Mouse (Mus musculus): ENCODE measurements around the gene Defb48. TPM values are rescaled to one million over a fixed set of nuclear protein-coding genes. Genes with fewer than 3 reads are reported as not detected.

Gene Defb48
- polyA plus RNA-seq, 1 experiment from 2014 or later = not detected

Other genes starting within 250 kb of the Defb48 start
- gene Ints6, start 223.3 kb downstream of the Defb48 start, polyA plus RNA-seq (2016; fragmentation: Nextera tagmentation; extraction: Ambion mirVana) = 21.8 and 26.9 TPM in 2 replicates
- gene Wdfy2, start 146.8 kb downstream of the Defb48 start, polyA plus RNA-seq (2016; fragmentation: Nextera tagmentation; extraction: Ambion mirVana) = 3.4 and 3.6 TPM in 2 replicates
- gene Defb47, start 13.6 kb upstream of the Defb48 start, polyA plus RNA-seq (2016; fragmentation: Nextera tagmentation; extraction: Ambion mirVana) = not detected in 2 replicates
- gene Defb43, start 27.3 kb upstream of the Defb48 start, polyA plus RNA-seq (2016; fragmentation: Nextera tagmentation; extraction: Ambion mirVana) = not detected in 2 replicates
- 0.13 and 0.24 TPM in 2 replicates for gene Defb42, start 62.5 kb upstream of the Defb48 start, polyA plus RNA-seq (2016; fragmentation: Nextera tagmentation; extraction: Ambion mirVana)
- gene Defb30, start 65.5 kb upstream of the Defb48 start, polyA plus RNA-seq (2016; fragmentation: Nextera tagmentation; extraction: Ambion mirVana) = not detected in 2 replicates